ENCODE assay signal across 20 mouse cellular contexts in genomic region chrX:150593266-150594035, GRCm38 (mm10). TPM values are rescaled to one million over a fixed set of nuclear protein-coding genes. Genes with fewer than 3 reads are reported as not detected.
DNase-seq lines count a peak whose midpoint lies in the region; ATAC-seq and TF ChIP-seq lines count a peak whose summit lies in the region.
"Had no signal": no experiment of that assay in that cellular context is flagged by ENCODE, and none has a peak within 500 bp of the region (broad histone marks: within the 10 kb centered on the region; RNA-seq: fewer than 3 reads in every experiment).

No protein-coding gene starts in this region.

- peak; percentile 31 for DNase-seq in adrenal gland, adult 2 months
- no peak for DNase-seq in adrenal gland, postnatal 25 days
- peak; percentile 24 to 40 for DNase-seq in heart, adult 18-20 months
- no peak for DNase-seq in heart, postnatal 36 days
- peak; percentile 7 for DNase-seq in kidney, adult 2 months
- DNase-seq in kidney, postnatal 25 days, result no peak
- DNase-seq: cerebellum, adult 2 months; cerebellum, postnatal 25 days; liver, embryonic 13.5 days; lung, embryonic 14.5 days; thymus, adult 18-20 months; thymus, postnatal 36 days had no signal

- H3K4me1 ChIP-seq in kidney, adult 2 months (ENCODE audit: control insufficient read depth, insufficient read depth, low read length), result no peaks in the 10 kb centered on the region
- no peaks in the 10 kb centered on the region for H3K4me1 ChIP-seq in brown adipose tissue, adult 24 weeks (ENCODE audit: control insufficient read depth, insufficient read depth, insufficient read length, low read length)
- H3K4me1 ChIP-seq: embryonic facial prominence, embryonic 12.5 days; hindbrain, embryonic 10.5 days; intestine, embryonic 15.5 days; midbrain, embryonic 13.5 days had no signal

- WGBS in kidney, adult 2 months, result 75% methylated on average over 12 of the region's 12 CpGs

- no peak for TF ChIP-seq CTCF in kidney, adult 2 months (conservative IDR thresholded peaks at IDR 0.05; ENCODE audit: insufficient read depth, insufficient read length, low read depth, low read length)

- no peak overlapping the region for H3K4me3 ChIP-seq in kidney, adult 2 months (ENCODE audit: insufficient read depth, low read depth, low read length)
- H3K4me3 ChIP-seq in brown adipose tissue, adult 24 weeks (ENCODE audit: insufficient read depth, low read depth, low read length), result peak overlapping the region; percentile 42
- H3K4me3 ChIP-seq: embryonic facial prominence, embryonic 12.5 days; hindbrain, embryonic 10.5 days; intestine, embryonic 15.5 days; liver, embryonic 13.5 days; midbrain, embryonic 13.5 days had no signal

- no peak for TF ChIP-seq POLR2A in kidney, adult 2 months (IDR thresholded peaks at IDR 0.05; ENCODE audit: low read depth, low read length)

- intact Hi-C loops in heart, postnatal 36 days (cut with DNase I), result no loop called here

- H3K36me3 ChIP-seq in kidney, adult 2 months (ENCODE audit: control insufficient read depth, insufficient read depth, low read length), result no peaks in the 10 kb centered on the region
- H3K36me3 ChIP-seq: embryonic facial prominence, embryonic 12.5 days; hindbrain, embryonic 10.5 days; intestine, embryonic 15.5 days; liver, embryonic 13.5 days; midbrain, embryonic 13.5 days had no signal

- no peaks in the 10 kb centered on the region for H3K27me3 ChIP-seq in kidney, adult 2 months (replicated peaks; ENCODE audit: control insufficient read depth, insufficient read depth, low read length)
- H3K27me3 ChIP-seq: embryonic facial prominence, embryonic 12.5 days; intestine, embryonic 15.5 days; liver, embryonic 13.5 days; midbrain, embryonic 13.5 days had no signal

- no peak for ATAC-seq in megakaryocyte-erythroid progenitor cell, adult 5-6 weeks (replicated peaks; ENCODE audit: low FRiP score, low TSS enrichment, poor library complexity, severe bottlenecking)
- ATAC-seq: hindbrain, embryonic 16.5 days; intestine, embryonic 15.5 days; midbrain, embryonic 13.5 days had no signal

- H3K27ac ChIP-seq in kidney, adult 2 months (ENCODE audit: insufficient read depth, low read depth, low read length), result no peak overlapping the region
- H3K27ac ChIP-seq in brown adipose tissue, adult 24 weeks (replicated peaks; ENCODE audit: low read depth, low read length), result peak overlapping the region; percentile 92
- H3K27ac ChIP-seq: embryonic facial prominence, embryonic 12.5 days; hindbrain, embryonic 10.5 days; intestine, embryonic 15.5 days; midbrain, embryonic 13.5 days had no signal

RNA-seq across cellular contexts. Expression of gene Apex2, which starts 3.8 kb away (rescaled TPM):
- total RNA-seq in adrenal gland, adult 2 months (2021), result 10 to 100 TPM; 13.1 to 13.9 TPM
- 6.4 and 7.8 TPM in 2 replicates for polyA plus RNA-seq in adrenal gland, adult 2 months (2012; rRNA removed)
- 18.6 and 20.4 TPM in 2 replicates for total RNA-seq in adrenal gland, postnatal 25 days (2021)
- total RNA-seq in heart, adult 18-20 months (2021), result 10 to 100 TPM in 1 of 2 experiments, 1 to 10 TPM in 1; 8.1 to 10.0 TPM
- 10 to 100 TPM in 1 of 2 experiments, 1 to 10 TPM in 1; 8.0 to 10.6 TPM for total RNA-seq in heart, postnatal 36 days (2021)
- polyA plus RNA-seq in kidney, adult 2 months (2012; rRNA removed), result 12.5 and 13.0 TPM in 2 replicates
- 5.9 and 13.2 TPM in 2 replicates for polyA plus RNA-seq in brown adipose tissue, adult 24 weeks (2012; ENCODE audit: insufficient read depth, insufficient read length, missing spikeins)
- total RNA-seq in megakaryocyte-erythroid progenitor cell, adult 5-6 weeks (2014; fragmentation: Nextera tagmentation), result 26.0 and 28.3 TPM in 2 replicates
- total RNA-seq in megakaryocyte-erythroid progenitor cell, adult 5-6 weeks (2017), result 5.0 and 5.2 TPM in 2 replicates

RNA-seq across cellular contexts. Expression of gene Pfkfb1, which starts 5.4 kb away (rescaled TPM):
- 10 to 100 TPM in 1 of 2 experiments, 1 to 10 TPM in 1; 8.9 to 24.6 TPM for total RNA-seq in adrenal gland, adult 2 months (2021)
- polyA plus RNA-seq in adrenal gland, adult 2 months (2012; rRNA removed), result 5.8 and 11.2 TPM in 2 replicates
- 12.1 and 13.2 TPM in 2 replicates for total RNA-seq in adrenal gland, postnatal 25 days (2021)
- 10 to 100 TPM in 1 of 2 experiments, 1 to 10 TPM in 1; 10.0 to 15.5 TPM for total RNA-seq in heart, adult 18-20 months (2021)
- 10 to 100 TPM in 1 of 2 experiments, 1 to 10 TPM in 1; 9.7 to 10.4 TPM for total RNA-seq in heart, postnatal 36 days (2021)
- polyA plus RNA-seq in kidney, adult 2 months (2012; rRNA removed), result 5.5 and 5.8 TPM in 2 replicates
- polyA plus RNA-seq in brown adipose tissue, adult 24 weeks (2012; ENCODE audit: insufficient read depth, insufficient read length, missing spikeins), result 34.1 and 34.2 TPM in 2 replicates
- total RNA-seq in megakaryocyte-erythroid progenitor cell, adult 5-6 weeks (2014; fragmentation: Nextera tagmentation), result 5.9 and 7.4 TPM in 2 replicates
- total RNA-seq in megakaryocyte-erythroid progenitor cell, adult 5-6 weeks (2017), result 1.2 and 1.8 TPM in 2 replicates

RNA-seq across cellular contexts. Expression of gene Alas2, which starts 46.3 kb away (rescaled TPM):
- total RNA-seq in adrenal gland, adult 2 months (2021), result 10 to 100 TPM; 24.8 to 27.5 TPM
- 2.2 and 3.6 TPM in 2 replicates for polyA plus RNA-seq in adrenal gland, adult 2 months (2012; rRNA removed)
- total RNA-seq in adrenal gland, postnatal 25 days (2021), result 31.0 and 35.7 TPM in 2 replicates
- total RNA-seq in heart, adult 18-20 months (2021), result 100 to 1,000 TPM; 100 to 122 TPM
- total RNA-seq in heart, postnatal 36 days (2021), result 100 to 1,000 TPM; 108 to 154 TPM
- polyA plus RNA-seq in kidney, adult 2 months (2012; rRNA removed), result 20.2 and 24.9 TPM in 2 replicates
- 2.2 and 18.3 TPM in 2 replicates for polyA plus RNA-seq in brown adipose tissue, adult 24 weeks (2012; ENCODE audit: insufficient read depth, insufficient read length, missing spikeins)
- total RNA-seq in megakaryocyte-erythroid progenitor cell, adult 5-6 weeks (2014; fragmentation: Nextera tagmentation), result 2.1 TPM in 1 of 2 replicates, not detected in the other
- total RNA-seq in megakaryocyte-erythroid progenitor cell, adult 5-6 weeks (2017), result 0.23 and 4.6 TPM in 2 replicates
- total RNA-seq: granulocyte monocyte progenitor cell, adult 5-6 weeks had no signal

Comparison
In these comparisons a context has a peak if more than half of its experiments do, and no peak if none do; other contexts are left out.
1. DNase-seq: peak in adrenal gland, adult 2 months (single experiment), heart, adult 18-20 months (2 of 2) and kidney, adult 2 months (single experiment); none in adrenal gland, postnatal 25 days (single experiment), heart, postnatal 36 days (0 of 2) and kidney, postnatal 25 days (0 of 2).